Mouse (Mus musculus) neural tube, embryonic 13.5 days (tissue): ENCODE measurements around the gene Gstcd. TPM values are rescaled to one million over a fixed set of nuclear protein-coding genes. Genes with fewer than 3 reads are reported as not detected.

Source experiments
- polyA plus RNA-seq: library from polyadenylated mRNA; unstranded; fragments of >200 nt; fragmentation: Nextera tagmentation; extraction: Ambion mirVana; gene quantifications from 2 replicates; pipeline ENCODE4 v1.2.1, GENCODE M21; 2015

Gene Gstcd
- polyA plus RNA-seq, 1 experiment from 2014 or later, result 4.1 TPM

Other genes with a start within 250 kb of the Gstcd start
- gene Npnt, start 141.7 kb downstream of the Gstcd start, polyA plus RNA-seq, result 7.0 and 10.6 TPM in 2 replicates
- 18.0 and 21.9 TPM in 2 replicates for gene Ints12, start 193 bp downstream of the Gstcd start, polyA plus RNA-seq
- gene Arhgef38, start 142.9 kb upstream of the Gstcd start, polyA plus RNA-seq, result not detected in 2 replicates
- gene Ppa2, start 218.1 kb upstream of the Gstcd start, polyA plus RNA-seq, result 84.4 and 86.9 TPM in 2 replicates